Mouse (Mus musculus) limb, embryonic 11.5 days (tissue): ENCODE results near the gene Rpl23. TPM values are rescaled to one million over a fixed set of nuclear protein-coding genes. Genes with fewer than 3 reads are reported as not detected.

Experiments used
- ATAC-seq: fragments of 200-750 bp; cut with Nextera tagmentation; 2 replicates; pipeline ENCODE4 v1.8.0; 2017; ENCODE audit warnings: low read depth; ENCODE audit not compliant: insufficient number of reproducible peaks, low FRiP score, low TSS enrichment
- DNase-seq: peaks from one replicate; pipeline ENCODE4 v3.0.0-alpha.2; 2015; ENCODE audit warnings: low spot score
- H3K27ac ChIP-seq: fragments of 300-500 bp; sonication (generic); replicated peaks from 2 replicates; pipeline ENCODE4 v1.5.1; 2014; ENCODE audit warnings: low read depth, mild to moderate bottlenecking, low read length
- H3K27me3 ChIP-seq: fragments of 300-500 bp; sonication (generic); 2 replicates; pipeline ENCODE4 v1.6.1; 2014; ENCODE audit warnings: mild to moderate bottlenecking, low read length, mixed read lengths; ENCODE audit not compliant: control insufficient read depth, insufficient read depth
- H3K36me3 ChIP-seq: fragments of 300-500 bp; sonication (generic); 2 replicates; pipeline ENCODE4 v1.6.1; 2014; ENCODE audit warnings: mild to moderate bottlenecking, low read length, moderate library complexity, mixed read lengths; ENCODE audit not compliant: control insufficient read depth, insufficient read depth
- H3K4me1 ChIP-seq: fragments of 300-500 bp; sonication (generic); 2 replicates; pipeline ENCODE4 v1.6.1; 2014; ENCODE audit warnings: low read length, mixed read lengths; ENCODE audit not compliant: control insufficient read depth, insufficient read depth
- H3K4me2 ChIP-seq: fragments of 300-500 bp; sonication (generic); 2 replicates; pipeline ENCODE4 v1.6.1; 2014; ENCODE audit warnings: low read depth, mild to moderate bottlenecking, moderate library complexity; ENCODE audit not compliant: severe bottlenecking
- H3K4me3 ChIP-seq: fragments of 300-500 bp; sonication (generic); 2 replicates; pipeline ENCODE4 v1.5.1; 2014; ENCODE audit warnings: low read depth, low read length
- H3K9ac ChIP-seq: fragments of 300-500 bp; sonication (generic); 2 replicates; pipeline ENCODE4 v1.6.1; 2014; ENCODE audit warnings: mild to moderate bottlenecking, low read length
- H3K9me3 ChIP-seq: fragments of 300-500 bp; sonication (generic); 2 replicates; pipeline ENCODE4 v1.6.1; 2016; ENCODE audit warnings: low read length; ENCODE audit not compliant: control insufficient read depth
- WGBS: fragments of 180-500 bp; shearing (Covaris S2); extraction: QIAGEN DNeasy Blood & Tissue Kit; methylation state at CpG from one replicate; pipeline ENCODE4 v1.1.7; 2014; 5-methylcytosine and 5-hydroxymethylcytosine counted together
- polyA plus RNA-seq: library from polyadenylated mRNA; unstranded; fragments of >200 nt; fragmentation: Nextera tagmentation; extraction: Ambion mirVana; gene quantifications from 2 replicates; pipeline ENCODE4 v1.2.1, GENCODE M21; 2014

Gene Rpl23
- polyA plus RNA-seq, 1 experiment from 2014 or later = 576 TPM

GRCm38 (mm10) chr11:97825295-97825694, 43.1 kb upstream of the Rpl23 start:
- 81% methylated on average over 10 of the region's 10 CpGs for WGBS
- no peak for ATAC-seq

GRCm38 (mm10) chr11:97824895-97825294, 42.7 kb upstream of the Rpl23 start:
- no peak for ATAC-seq
- no peaks in the 10 kb centered on the region for H3K27me3 ChIP-seq
- H3K27ac ChIP-seq = no peak overlapping the region
- peaks cover 13% of the 10 kb centered on the region; the same call in 1 of the 2 replicates for H3K36me3 ChIP-seq
- no peak for DNase-seq
- no peak overlapping the region for H3K4me3 ChIP-seq
- H3K4me2 ChIP-seq = no peak overlapping the region
- H3K9ac ChIP-seq = no peak overlapping the region
- no peaks in the 10 kb centered on the region for H3K4me1 ChIP-seq
- WGBS = 74% methylated on average over 6 of the region's 6 CpGs
- no peaks in the 10 kb centered on the region for H3K9me3 ChIP-seq

More at GRCm38 (mm10) chr11:97825295-97825694, 43.1 kb upstream of the Rpl23 start:
- Histone ChIP-seq H3K27ac (no peak overlapping the region), H3K9ac (no peak overlapping the region), H3K4me2 (no peak overlapping the region), H3K27me3 (no peaks in the 10 kb centered on the region), H3K4me1 (no peaks in the 10 kb centered on the region), H3K9me3 (no peaks in the 10 kb centered on the region), H3K4me3 (no peak overlapping the region), H3K36me3 (peaks cover 13% of the 10 kb centered on the region; the same call in 1 of the 2 replicates)
- no peak for DNase-seq

GRCm38 (mm10) chr11:97824168-97824567, 41.9 kb upstream of the Rpl23 start:
- no peak overlapping the region for H3K4me2 ChIP-seq
- no peak overlapping the region for H3K27ac ChIP-seq
- ATAC-seq (no peak), DNase-seq (no peak)
- peaks cover 13% of the 10 kb centered on the region; the same call in 1 of the 2 replicates for H3K36me3 ChIP-seq
- WGBS = 95% methylated on average over 11 of the region's 11 CpGs
- no peak overlapping the region for H3K4me3 ChIP-seq
- H3K9me3 ChIP-seq = no peaks in the 10 kb centered on the region
- H3K9ac ChIP-seq = no peak overlapping the region
- no peaks in the 10 kb centered on the region for H3K27me3 ChIP-seq
- no peaks in the 10 kb centered on the region for H3K4me1 ChIP-seq

GRCm38 (mm10) chr11:97822840-97823603, 40.8 kb upstream of the Rpl23 start:
- no peak overlapping the region for H3K9ac ChIP-seq
- no peak overlapping the region for H3K4me2 ChIP-seq
- peaks cover 10% of the 10 kb centered on the region for H3K4me1 ChIP-seq
- no peak overlapping the region for H3K4me3 ChIP-seq
- DNase-seq (no peak), ATAC-seq (no peak)
- no peaks in the 10 kb centered on the region for H3K9me3 ChIP-seq
- H3K27me3 ChIP-seq = no peaks in the 10 kb centered on the region
- 78% methylated on average over 20 of the region's 20 CpGs for WGBS
- H3K36me3 ChIP-seq = peaks cover 13% of the 10 kb centered on the region; the same call in 1 of the 2 replicates
- H3K27ac ChIP-seq = no peak overlapping the region

- H3K4me1 ChIP-seq = peaks cover 21% of the 10 kb centered on the region
- no peak for DNase-seq
- WGBS = 96% methylated on average over 8 of the region's 8 CpGs
These were observed 39.3 kb upstream of the Rpl23 start for GRCm38 (mm10) chr11:97821401-97822064.

GRCm38 (mm10) chr11:97820840-97821239, 38.6 kb upstream of the Rpl23 start:
- H3K9me3 ChIP-seq = no peaks in the 10 kb centered on the region
- no peak overlapping the region for H3K4me3 ChIP-seq
- peaks cover 26% of the 10 kb centered on the region for H3K4me1 ChIP-seq
- no peak for DNase-seq
- H3K36me3 ChIP-seq = peaks cover 9% of the 10 kb centered on the region; the same call in 1 of the 2 replicates
- no peak overlapping the region for H3K4me2 ChIP-seq
- H3K9ac ChIP-seq = no peak overlapping the region
- H3K27me3 ChIP-seq = no peaks in the 10 kb centered on the region
- ATAC-seq = no peak
- WGBS = 73% methylated on average over 4 of the region's 4 CpGs
- no peak overlapping the region for H3K27ac ChIP-seq

More at GRCm38 (mm10) chr11:97821401-97822064, 39.3 kb upstream of the Rpl23 start:
- H3K9ac ChIP-seq = no peak overlapping the region
- H3K36me3 ChIP-seq = peaks cover 9% of the 10 kb centered on the region; the same call in 1 of the 2 replicates
- no peak for ATAC-seq
- no peak overlapping the region for H3K27ac ChIP-seq
- no peak overlapping the region for H3K4me3 ChIP-seq
- H3K27me3 ChIP-seq = no peaks in the 10 kb centered on the region
- no peaks in the 10 kb centered on the region for H3K9me3 ChIP-seq
- H3K4me2 ChIP-seq = no peak overlapping the region

GRCm38 (mm10) chr11:97819923-97820322, 37.7 kb upstream of the Rpl23 start:
- H3K4me3 ChIP-seq = no peak overlapping the region
- H3K4me1 ChIP-seq = peaks cover 33% of the 10 kb centered on the region
- H3K27ac ChIP-seq = no peak overlapping the region
- 58% methylated on average over 5 of the region's 5 CpGs for WGBS
- no peak for DNase-seq
- peaks cover 5% of the 10 kb centered on the region; the same call in 1 of the 2 replicates for H3K36me3 ChIP-seq
- H3K27me3 ChIP-seq = no peaks in the 10 kb centered on the region
- no peak overlapping the region for H3K4me2 ChIP-seq
- no peaks in the 10 kb centered on the region for H3K9me3 ChIP-seq
- no peak for ATAC-seq
- no peak overlapping the region for H3K9ac ChIP-seq

- Histone ChIP-seq H3K9me3 (no peaks in the 10 kb centered on the region), H3K27me3 (no peaks in the 10 kb centered on the region), H3K4me3 (no peak overlapping the region), H3K4me1 (peaks cover 33% of the 10 kb centered on the region), H3K36me3 (peaks cover 5% of the 10 kb centered on the region; the same call in 1 of the 2 replicates), H3K27ac (peak overlapping the region; percentile 79), H3K4me2 (no peak overlapping the region), H3K9ac (peak overlapping the region; percentile 55; the same call in 1 of the 2 replicates)
- ATAC-seq = no peak
- WGBS = 58% methylated on average over 4 of the region's 4 CpGs
- no peak for DNase-seq
These were observed 36.9 kb upstream of the Rpl23 start for GRCm38 (mm10) chr11:97819102-97819501.
